Mouse (Mus musculus) midbrain, postnatal 0 days (tissue): Measurements from ENCODE around the gene Naga. TPM values are rescaled to one million over a fixed set of nuclear protein-coding genes. Genes with fewer than 3 reads are reported as not detected.

Source experiments
- ATAC-seq: fragments of 200-750 bp; cut with Nextera tagmentation; 2 replicates; pipeline ENCODE4 v1.8.0; 2017; ENCODE audit warnings: moderate number of reproducible peaks, mild to moderate bottlenecking, moderate TSS enrichment, moderate library complexity; ENCODE audit not compliant: low FRiP score
- DNase-seq: peaks from one replicate; pipeline ENCODE4 v3.0.0-alpha.2; 2015; ENCODE audit warnings: low spot score
- H3K27ac ChIP-seq: fragments of 300-500 bp; sonication (generic); 2 replicates; pipeline ENCODE4 v1.5.1; 2014; ENCODE audit warnings: low read depth, mild to moderate bottlenecking, low read length, mixed read lengths
- H3K27me3 ChIP-seq: fragments of 300-500 bp; sonication (generic); 2 replicates; pipeline ENCODE4 v1.6.1; 2014; ENCODE audit warnings: low read length, control low read depth, mixed read lengths; ENCODE audit not compliant: insufficient read depth
- H3K36me3 ChIP-seq: fragments of 300-500 bp; sonication (generic); 2 replicates; pipeline ENCODE4 v1.6.1; 2014; ENCODE audit warnings: low read length, control low read depth, mixed read lengths; ENCODE audit not compliant: insufficient read depth
- H3K4me1 ChIP-seq: fragments of 300-500 bp; sonication (generic); 2 replicates; pipeline ENCODE4 v1.6.1; 2014; ENCODE audit warnings: mild to moderate bottlenecking, control low read depth, antibody characterized with exemption, low read length, mixed read lengths; ENCODE audit not compliant: insufficient read depth
- H3K4me2 ChIP-seq: fragments of 300-500 bp; sonication (generic); 2 replicates; pipeline ENCODE4 v1.6.1; 2014; ENCODE audit warnings: low read depth, mild to moderate bottlenecking, low read length, mixed read lengths; ENCODE audit not compliant: poor library complexity, severe bottlenecking
- H3K4me3 ChIP-seq: fragments of 300-500 bp; sonication (generic); 2 replicates; pipeline ENCODE4 v1.5.1; 2014; ENCODE audit warnings: low read depth, mild to moderate bottlenecking, low read length, moderate library complexity
- H3K9ac ChIP-seq: fragments of 300-500 bp; sonication (generic); replicated peaks from 2 replicates; pipeline ENCODE4 v1.6.1; 2014; ENCODE audit warnings: mild to moderate bottlenecking, low read length, moderate library complexity, mixed read lengths; ENCODE audit not compliant: poor library complexity, severe bottlenecking
- H3K9me3 ChIP-seq: fragments of 300-500 bp; sonication (generic); 2 replicates; pipeline ENCODE4 v1.6.1; 2016; ENCODE audit warnings: low read length, control low read depth
- CTCF ChIP-seq: IDR thresholded peaks from 2 replicates; pipeline ENCODE4 v1.5.1; 2016; ENCODE audit warnings: antibody characterized with exemption, mild to moderate bottlenecking
- WGBS: fragments of 180-500 bp; shearing (Covaris S2); extraction: QIAGEN DNeasy Blood & Tissue Kit; methylation state at CpG from one replicate; pipeline ENCODE4 v1.1.7; 2014; 5-methylcytosine and 5-hydroxymethylcytosine counted together
- polyA plus RNA-seq: library from polyadenylated mRNA; unstranded; fragments of >200 nt; fragmentation: Nextera tagmentation; extraction: Ambion mirVana; gene quantifications from 2 replicates; pipeline ENCODE4 v1.2.1, GENCODE M21; 2015
- total RNA-seq: library from RNA; depleted of rRNA; stranded (reverse); fragments of >200 nt; gene quantifications from 2 replicates; pipeline ENCODE4 v1.2.3, GENCODE M21; 2014

The Naga gene
- total and polyA plus RNA-seq, 2 experiments from 2014 or later = 25.0 to 38.0 TPM

DNA sequence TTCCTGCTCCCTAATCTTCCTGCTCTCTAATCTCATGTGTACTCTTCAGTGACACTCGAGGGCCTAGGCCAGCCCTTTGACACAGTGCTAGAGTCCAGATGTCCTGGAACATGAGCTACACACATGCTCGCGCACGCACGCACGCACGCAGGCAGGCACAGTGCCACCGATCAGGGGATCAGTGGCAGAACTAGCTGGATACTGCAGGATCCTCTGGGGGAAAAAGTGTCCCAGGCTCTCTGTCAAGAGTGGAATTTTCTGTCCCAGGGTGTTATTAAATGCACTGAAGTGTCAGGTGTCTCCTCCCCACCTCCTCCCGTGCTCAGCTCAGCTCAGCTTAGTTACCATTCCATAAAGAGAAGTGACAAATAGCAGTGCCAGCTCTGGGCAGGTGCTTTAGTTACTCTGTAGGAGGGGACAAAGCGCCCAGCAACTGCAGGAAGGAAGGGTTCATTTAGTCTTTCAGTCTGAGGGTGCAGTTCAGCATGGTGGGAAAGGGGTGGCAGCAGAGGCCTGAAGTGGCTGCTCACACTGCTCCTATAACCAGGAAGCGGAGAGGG lies 22.8 kb upstream of the Naga start:
- peak; percentile 65 for TF ChIP-seq CTCF
- WGBS = 74% methylated on average over 11 of the region's 11 CpGs

DNA sequence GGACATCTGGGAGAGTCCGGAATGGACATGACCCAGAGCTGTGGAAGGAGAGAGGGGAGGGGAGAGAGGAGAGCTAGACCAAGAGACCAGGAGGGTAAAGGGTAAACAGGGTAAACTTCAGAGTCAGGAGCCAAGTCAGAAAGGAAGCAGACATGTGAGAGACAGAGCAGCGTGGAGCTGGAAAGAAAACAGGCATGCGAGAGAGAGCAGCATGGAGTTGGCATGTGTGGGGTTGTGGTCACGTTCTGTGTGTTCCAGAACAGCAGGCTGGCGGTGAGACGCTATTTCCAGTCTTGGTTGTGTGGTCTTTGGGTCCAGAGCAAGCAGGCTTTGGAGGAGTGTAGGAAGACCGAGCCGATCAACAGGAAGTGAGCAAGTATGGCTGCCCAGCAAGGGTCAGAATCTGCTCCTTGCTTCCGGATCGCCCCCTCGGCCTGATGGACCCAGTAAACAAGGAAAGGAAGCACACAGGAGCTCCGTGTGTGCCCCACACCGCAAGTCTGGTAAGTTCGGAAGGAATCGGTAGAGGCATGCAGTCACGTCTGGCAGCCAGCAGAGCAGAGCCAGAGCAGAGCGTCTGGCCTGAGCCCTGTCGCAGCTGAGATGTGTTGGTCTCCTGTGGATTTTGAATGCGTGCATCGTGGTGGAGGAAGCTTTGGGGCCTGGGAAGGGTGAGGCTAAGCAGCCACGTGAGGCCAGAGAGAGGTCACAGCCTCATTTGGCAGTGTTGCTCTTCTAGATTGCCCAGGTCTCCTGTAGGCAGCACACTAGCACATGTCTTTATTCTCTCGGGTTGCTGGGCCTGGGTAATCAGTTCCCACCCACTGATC lies 19.9 kb upstream of the Naga start:
- no peaks in the 10 kb centered on the region for H3K27me3 ChIP-seq
- 64% methylated on average over 22 of the region's 22 CpGs for WGBS
- no peaks in the 10 kb centered on the region for H3K9me3 ChIP-seq
- no peak overlapping the region for H3K9ac ChIP-seq
- H3K27ac ChIP-seq = no peak overlapping the region
- no peak overlapping the region for H3K4me2 ChIP-seq
- TF ChIP-seq CTCF = no peak
- DNase-seq = no peak
- no peaks in the 10 kb centered on the region for H3K36me3 ChIP-seq
- no peak for ATAC-seq
- no peak overlapping the region for H3K4me3 ChIP-seq
- no peaks in the 10 kb centered on the region for H3K4me1 ChIP-seq

More for the DNA sequence above, 22.8 kb upstream of the Naga start:
- Histone ChIP-seq H3K9ac (no peak overlapping the region), H3K9me3 (no peaks in the 10 kb centered on the region), H3K27me3 (no peaks in the 10 kb centered on the region), H3K4me3 (no peak overlapping the region), H3K4me1 (no peaks in the 10 kb centered on the region), H3K4me2 (no peak overlapping the region), H3K36me3 (no peaks in the 10 kb centered on the region), H3K27ac (no peak overlapping the region)
- no peak for ATAC-seq
- DNase-seq = peak; percentile 65

- no peaks in the 10 kb centered on the region for H3K9me3 ChIP-seq
- DNase-seq (peak; percentile 99), ATAC-seq (peak; percentile 99)
- H3K9ac ChIP-seq = peak within 1 kb of the TSS; percentile 94
- peaks cover 6% of the 10 kb centered on the region; the same call in 1 of the 2 replicates for H3K4me1 ChIP-seq
- H3K4me2 ChIP-seq = peak within 1 kb of the TSS; percentile 72
- peak; percentile 99 for TF ChIP-seq CTCF
- H3K36me3 ChIP-seq = peaks cover 11% of the 10 kb centered on the region
- H3K27me3 ChIP-seq = no peaks in the 10 kb centered on the region
- peak within 1 kb of the TSS; percentile 87 for H3K27ac ChIP-seq
- WGBS = 3% methylated on average over 57 of the region's 57 CpGs
- peak within 1 kb of the TSS; percentile 78 for H3K4me3 ChIP-seq
Measured at GRCm38 (mm10) chr15:82354126-82354945, 15.6 kb upstream of the Naga start, which contains the start of gene Ndufa6. Ndufa6 (minus strand) TSS chr15:82354322.

GRCm38 (mm10) chr15:82353745-82354113 lies 15.0 kb upstream of the Naga start:
- ATAC-seq = peak; percentile 36
- no peaks in the 10 kb centered on the region for H3K9me3 ChIP-seq
- peak overlapping the region; percentile 94 for H3K9ac ChIP-seq
- H3K27me3 ChIP-seq = no peaks in the 10 kb centered on the region
- H3K36me3 ChIP-seq = peaks cover 17% of the 10 kb centered on the region
- DNase-seq = no peak
- peak overlapping the region; percentile 78 for H3K4me3 ChIP-seq
- TF ChIP-seq CTCF = no peak
- under 1% methylated on average over 23 of the region's 23 CpGs for WGBS
- H3K27ac ChIP-seq = peak overlapping the region; percentile 87
- peaks cover 6% of the 10 kb centered on the region; the same call in 1 of the 2 replicates for H3K4me1 ChIP-seq
- peak overlapping the region; percentile 72 for H3K4me2 ChIP-seq

DNA sequence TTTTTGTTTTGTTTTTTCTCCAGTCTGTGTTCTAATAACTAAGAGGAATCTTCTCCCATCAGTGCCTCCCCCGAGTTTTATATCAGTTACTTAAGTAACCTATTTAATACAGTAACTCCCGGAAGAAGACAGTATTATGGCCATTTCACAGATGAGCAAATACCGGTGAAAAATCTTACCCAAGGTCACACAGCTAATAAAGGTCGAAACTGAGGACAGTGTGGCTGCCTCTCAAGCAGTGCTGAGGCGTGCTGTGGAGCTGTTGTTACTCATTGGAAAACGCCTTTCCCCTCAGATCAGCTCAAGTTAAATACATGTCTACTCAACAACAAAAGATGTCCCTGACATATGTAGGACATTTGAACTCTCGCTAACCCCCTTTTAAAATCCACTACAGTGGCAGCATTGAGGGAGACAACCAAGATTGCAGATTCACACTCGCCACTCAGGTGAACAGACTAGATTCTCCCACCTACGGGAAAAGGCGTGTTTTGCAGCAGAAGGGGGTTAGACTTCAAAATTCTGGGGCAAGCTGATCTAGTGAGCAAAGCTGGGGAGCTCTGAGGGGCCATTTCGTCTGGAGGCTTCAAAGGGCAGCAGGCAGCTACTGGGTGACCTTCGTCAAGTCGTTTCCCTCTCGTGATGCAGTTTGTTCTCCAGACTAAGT lies 14.5 kb upstream of the Naga start:
- Histone ChIP-seq H3K4me2 (peak overlapping the region; percentile 72), H3K9ac (peak overlapping the region; percentile 94), H3K4me3 (peak overlapping the region; percentile 78), H3K9me3 (no peaks in the 10 kb centered on the region), H3K27me3 (no peaks in the 10 kb centered on the region), H3K36me3 (peaks cover 23% of the 10 kb centered on the region), H3K4me1 (peaks cover 6% of the 10 kb centered on the region; the same call in 1 of the 2 replicates), H3K27ac (peak overlapping the region; percentile 87)
- ATAC-seq (no peak), DNase-seq (no peak)
- WGBS = 32% methylated on average over 14 of the region's 14 CpGs
- TF ChIP-seq CTCF = no peak
